Mouse (Mus musculus) myocyte (in vitro differentiated cells): ENCODE results near the gene Slc12a3.

ENCODE experiments used
- E2F4 ChIP-seq: IDR thresholded peaks from one replicate; pipeline ENCODE4 v1.6.1; 2011; ENCODE audit warnings: mild to moderate bottlenecking, control low read depth, moderate library complexity; ENCODE audit not compliant: insufficient read depth
- POLR2A ChIP-seq: IDR thresholded peaks from one replicate; pipeline ENCODE4 v1.6.1; 2011; ENCODE audit warnings: low read depth, mild to moderate bottlenecking, control low read depth, moderate library complexity; ENCODE audit not compliant: insufficient read length

DNA sequence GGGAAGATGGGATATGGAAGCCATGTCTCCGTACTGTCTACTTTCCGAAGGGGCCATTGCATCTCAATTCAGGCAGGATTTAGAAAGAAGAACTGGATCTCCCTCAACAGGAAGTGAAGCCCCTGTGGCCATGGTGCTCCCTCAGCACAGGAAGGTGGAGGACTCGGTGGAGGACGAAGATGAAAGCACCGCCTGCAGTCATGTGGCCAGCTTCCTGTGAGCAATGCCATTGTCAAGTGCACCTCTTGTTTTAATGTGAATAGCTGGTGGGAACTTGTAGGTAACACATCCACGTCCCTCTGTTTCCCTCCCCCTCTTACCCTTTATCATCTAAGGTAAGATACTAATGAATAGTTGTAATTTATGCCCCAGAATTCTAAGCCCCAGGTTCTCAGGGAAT lies 69.6 kb downstream of the Slc12a3 start:
- TF ChIP-seq POLR2A = peak; percentile 39
- no peak for TF ChIP-seq E2F4
